18 mouse cellular contexts compared by ENCODE assay signal in the genomic region with DNA sequence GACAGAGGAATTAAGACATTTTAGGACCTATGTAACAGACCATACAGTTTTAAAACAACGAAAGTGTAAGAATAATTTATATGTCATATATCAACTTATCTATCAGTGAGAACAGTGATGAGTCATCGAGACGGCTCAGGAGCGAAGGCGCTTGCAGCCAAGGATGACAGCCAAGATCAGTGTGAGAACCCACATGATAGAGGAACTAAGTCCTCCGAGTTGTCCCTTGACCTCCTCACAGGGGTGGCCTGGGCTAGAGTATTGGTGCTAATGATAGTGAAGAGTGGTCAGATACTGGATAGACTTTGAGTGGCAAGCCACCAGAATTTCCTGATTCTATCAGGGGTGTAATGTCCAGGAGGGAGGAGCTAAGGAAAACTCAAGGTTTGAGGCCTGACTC. TPM values are rescaled to one million over a fixed set of nuclear protein-coding genes. Genes with fewer than 3 reads are reported as not detected.
DNase-seq lines count a peak whose midpoint lies in the region; ATAC-seq and TF ChIP-seq lines count a peak whose summit lies in the region.
"Had no signal": no experiment of that assay in that cellular context is flagged by ENCODE, and none has a peak within 500 bp of the region (broad histone marks: within the 10 kb centered on the region; RNA-seq: fewer than 3 reads in every experiment).

No protein-coding gene starts in this region.

- no peak for TF ChIP-seq POLR2A in MEL (IDR thresholded peaks at IDR 0.05; ENCODE audit: control insufficient read depth in 1 of 2, insufficient read depth in 1 of 2, low read depth in 1 of 2, low read length in 2 of 2, poor library complexity in 1 of 2)

- H3K27ac ChIP-seq in MEL (ENCODE audit: control insufficient read depth, low read depth, low read length), result peak overlapping the region; percentile 12
- 0 out of 2 replicates have a peak overlapping the region, but pooled peaks have one; percentile 15 for H3K27ac ChIP-seq in brown adipose tissue, adult 24 weeks (replicated peaks; ENCODE audit: low read depth, low read length)
- H3K27ac ChIP-seq: embryonic facial prominence, embryonic 15.5 days; forebrain, embryonic 12.5 days; heart, adult 2 months; hindbrain, embryonic 12.5 days; left cerebral cortex, adult 2 months had no signal

- peak; percentile 69 for ATAC-seq in megakaryocyte progenitor cell, adult 5-6 weeks (replicated peaks; ENCODE audit: poor library complexity)
- ATAC-seq: liver, postnatal 0 days had no signal

- TF ChIP-seq CTCF in MEL (IDR thresholded peaks at IDR 0.05 in 2 of 3, conservative IDR thresholded peaks at IDR 0.05 in 1 of 3; ENCODE audit: control insufficient read depth in 1 of 3, insufficient read depth in 1 of 3, low read depth in 2 of 3, low read length in 3 of 3, poor library complexity in 1 of 3, severe bottlenecking in 1 of 3), result no peak

- peak; percentile 61 to 90 for TF ChIP-seq EP300 in MEL (IDR thresholded peaks at IDR 0.05; ENCODE audit: low read depth in 1 of 2, low read length in 2 of 2)

- no peak overlapping the region; the same call in 1 of the 2 replicates for H3K9ac ChIP-seq in MEL (ENCODE audit: control insufficient read depth, low read depth, low read length, poor library complexity, severe bottlenecking)
- H3K9ac ChIP-seq: embryonic facial prominence, embryonic 15.5 days; forebrain, embryonic 12.5 days; hindbrain, embryonic 12.5 days; liver, postnatal 0 days had no signal

- H3K27me3 ChIP-seq in MEL (ENCODE audit: control insufficient read depth in 1 of 2, insufficient read depth in 2 of 2, low read length in 2 of 2), result no peaks in the 10 kb centered on the region
- H3K27me3 ChIP-seq: CH12.LX; embryonic facial prominence, embryonic 15.5 days; forebrain, embryonic 12.5 days; hindbrain, embryonic 12.5 days had no signal

- peak; percentile 27 to 34 for DNase-seq in lung, adult 18-20 months
- no peak for DNase-seq in lung, postnatal 4 days
- DNase-seq in MEL (ENCODE audit: low read depth, low spot score), result peak; percentile 91
- no peak for DNase-seq in thymus, postnatal 4 days
- DNase-seq in right cerebral cortex, postnatal 25 days, result no peak
- DNase-seq: cerebellum, adult 2 months; heart, adult 2 months; kidney, adult 8-10 months; liver, postnatal 0 days; midbrain, embryonic 14.5 days; thymus, adult 2 months had no signal

- H3K4me1 ChIP-seq in MEL (ENCODE audit: control insufficient read depth in 1 of 2, insufficient read depth in 2 of 2, low read length in 2 of 2), result peaks cover 6% of the 10 kb centered on the region in 2 experiments
- peaks cover 14% of the 10 kb centered on the region; the same call in 1 of the 2 replicates for H3K4me1 ChIP-seq in brown adipose tissue, adult 24 weeks (ENCODE audit: control insufficient read depth, insufficient read depth, insufficient read length, low read length)
- H3K4me1 ChIP-seq: forebrain, embryonic 12.5 days had no signal

- H3K9me3 ChIP-seq in MEL (replicated peaks; ENCODE audit: insufficient read depth, low read length), result no peaks in the 10 kb centered on the region
- H3K9me3 ChIP-seq: embryonic facial prominence, embryonic 15.5 days; forebrain, embryonic 12.5 days; hindbrain, embryonic 12.5 days had no signal

- TF ChIP-seq RAD21 in MEL (IDR thresholded peaks at IDR 0.05; ENCODE audit: low read depth, low read length), result no peak

- no peak overlapping the region for H3K4me3 ChIP-seq in MEL (ENCODE audit: control insufficient read depth in 1 of 2, insufficient read depth in 1 of 2, low read depth in 2 of 2, low read length in 2 of 2)
- H3K4me3 ChIP-seq in brown adipose tissue, adult 24 weeks (ENCODE audit: insufficient read depth, low read depth, low read length), result no peak overlapping the region
- H3K4me3 ChIP-seq: embryonic facial prominence, embryonic 15.5 days; forebrain, embryonic 12.5 days; heart, adult 2 months; hindbrain, embryonic 12.5 days; left cerebral cortex, adult 2 months had no signal

- H3K36me3 ChIP-seq in MEL (ENCODE audit: control insufficient read depth in 1 of 2, insufficient read depth in 2 of 2, low read length in 2 of 2), result peaks cover 0 to 11% of the 10 kb centered on the region in 2 experiments; a peak in 3 of 4 replicates
- H3K36me3 ChIP-seq: embryonic facial prominence, embryonic 15.5 days; forebrain, embryonic 12.5 days; hindbrain, embryonic 12.5 days had no signal

- H3K79me2 ChIP-seq in MEL (ENCODE audit: control insufficient read depth, insufficient read depth, low read length, poor library complexity), result no peaks in the 10 kb centered on the region

TF ChIP-seq in MEL, 35 proteins besides CTCF, POLR2A, EP300 and RAD21:
- TF ChIP-seq GATA1 (IDR thresholded peaks at IDR 0.05; ENCODE audit: low read depth, low read length) (peak; percentile 83), SMC3 (IDR thresholded peaks at IDR 0.05; ENCODE audit: low read depth, low read length) (no peak), TCF12 (IDR thresholded peaks at IDR 0.05; ENCODE audit: low read depth, low read length) (peak; percentile 40; the same call in 1 of the 2 replicates), GABPA (IDR thresholded peaks at IDR 0.05; ENCODE audit: low read depth, low read length) (no peak), SIN3A (IDR thresholded peaks at IDR 0.05; ENCODE audit: low read length) (peak; percentile 58), RCOR1 (IDR thresholded peaks at IDR 0.05; ENCODE audit: low read depth, low read length) (0 out of 2 replicates have a peak, but pooled peaks have one; percentile 45), MAZ (IDR thresholded peaks at IDR 0.05; ENCODE audit: low read depth, low read length) (no peak), MAX (IDR thresholded peaks at IDR 0.05; ENCODE audit: low read length) (no peak), E2F4 (IDR thresholded peaks at IDR 0.05; ENCODE audit: borderline replicate concordance, low read depth, low read length) (no peak), UBTF (IDR thresholded peaks at IDR 0.05; ENCODE audit: borderline replicate concordance, insufficient read depth, low read depth, low read length) (no peak), JUND (IDR thresholded peaks at IDR 0.05; ENCODE audit: low read depth, low read length) (peak; percentile 95), MXI1 (IDR thresholded peaks at IDR 0.05; ENCODE audit: low read depth, low read length) (peak; percentile 54), MAFK (IDR thresholded peaks at IDR 0.05; ENCODE audit: borderline replicate concordance, low read depth, low read length) (0 out of 2 replicates have a peak, but pooled peaks have one; percentile 20), ETS1 (IDR thresholded peaks at IDR 0.05; ENCODE audit: low read depth, low read length) (peak; percentile 91), TBP (IDR thresholded peaks at IDR 0.05; ENCODE audit: low read depth, low read length) (no peak)

RNA-seq across cellular contexts. Expression of a gene that starts 48.5 kb away (rescaled TPM):
- total RNA-seq in MEL (2012; rRNA removed), result not detected in 2 replicates
- not detected for polyA plus RNA-seq in MEL (2012; ENCODE audit: insufficient read depth in 1 of 2, insufficient read length in 2 of 2, low read depth in 1 of 2, low replicate concordance in 2 of 2, missing spikeins in 1 of 2)
- polyA plus RNA-seq in brown adipose tissue, adult 24 weeks (2012; ENCODE audit: insufficient read depth, insufficient read length, missing spikeins), result 8.1 and 9.7 TPM in 2 replicates
- total RNA-seq in megakaryocyte progenitor cell, adult 5-6 weeks (2015), result 0.07 TPM in 1 of 2 replicates, not detected in the other
- not detected in 2 replicates for total RNA-seq in megakaryocyte progenitor cell, adult 5-6 weeks (2017)
- total RNA-seq: CH12.LX had no signal
- polyA plus RNA-seq: forebrain, embryonic 12.5 days had no signal

Comparison
In these comparisons a context has a peak if more than half of its experiments do, and no peak if none do; other contexts are left out.
1. DNase-seq: peak in lung, adult 18-20 months (2 of 2) and MEL (single experiment); none in lung, postnatal 4 days (0 of 2), thymus, postnatal 4 days (single experiment) and right cerebral cortex, postnatal 25 days (single experiment).